Mouse (Mus musculus) adrenal gland, adult 18-20 months (tissue): ENCODE data around the gene Mllt1. TPM values are rescaled to one million over a fixed set of nuclear protein-coding genes. Genes with fewer than 3 reads are reported as not detected.
A peak's percentile ranks its signal among the peaks of the same experiment; 100 is the strongest.

Experiments used
- DNase-seq, 2 experiments: peaks; one replicate each; pipeline ENCODE4 v3.0.0; 2021 to 2022; ENCODE audit warnings: low spot score in 2 of 2
- total RNA-seq, 2 experiments: library from RNA; stranded (reverse); gene quantifications; 1 replicate in 1 of 2; 2 replicates in 1 of 2; pipeline ENCODE4 v1.2.3; 2021

Gene Mllt1
- total RNA-seq, 2 experiments from 2014 or later, result 31.1 to 32.4 TPM

- DNase-seq, result no peak
Observed at GRCm38 (mm10) chr17:56884809-56885208, 50.4 kb downstream of the Mllt1 start.

- no peak for DNase-seq
Observed at GRCm38 (mm10) chr17:56884331-56884730, 50.9 kb downstream of the Mllt1 start.

GRCm38 (mm10) chr17:56883612-56884011 lies 51.6 kb downstream of the Mllt1 start:
- peak in 1 of 2 experiments; percentile 26 for DNase-seq

- DNase-seq, result no peak
Observed at GRCm38 (mm10) chr17:56877426-56877825, 57.8 kb downstream of the Mllt1 start.

- DNase-seq, result no peak
Observed at GRCm38 (mm10) chr17:56876981-56877380, 58.2 kb downstream of the Mllt1 start.

GRCm38 (mm10) chr17:56876465-56876864 lies 58.8 kb downstream of the Mllt1 start:
- no peak for DNase-seq

GRCm38 (mm10) chr17:56874936-56875651 lies 60.1 kb downstream of the Mllt1 start, which contains the start of gene 1700061G19Rik:
Gene 1700061G19Rik, plus strand, starts transcription at chr17:56875477.
- no peak for DNase-seq

- DNase-seq, result no peak
Observed at GRCm38 (mm10) chr17:56874237-56874636, 61.0 kb downstream of the Mllt1 start, which contains the start of gene Acsbg2. Gene Acsbg2, minus strand, starts transcription at chr17:56874447.

- no peak for DNase-seq
Observed at GRCm38 (mm10) chr17:56872512-56872911, 62.7 kb downstream of the Mllt1 start.

GRCm38 (mm10) chr17:56871767-56872166 lies 63.4 kb downstream of the Mllt1 start:
- no peak for DNase-seq

- no peak for DNase-seq
Observed at GRCm38 (mm10) chr17:56870287-56870953, 64.8 kb downstream of the Mllt1 start.

- DNase-seq, result no peak
Observed at GRCm38 (mm10) chr17:56869481-56869977, 65.7 kb downstream of the Mllt1 start.

GRCm38 (mm10) chr17:56866071-56866470 lies 69.1 kb downstream of the Mllt1 start:
- DNase-seq, result no peak

GRCm38 (mm10) chr17:56861197-56861596 lies 74.0 kb downstream of the Mllt1 start:
- no peak for DNase-seq

GRCm38 (mm10) chr17:56858922-56859321 lies 76.3 kb downstream of the Mllt1 start:
- DNase-seq, result no peak

GRCm38 (mm10) chr17:56858216-56858615 lies 77.0 kb downstream of the Mllt1 start:
- peak; percentile 73 to 74 for DNase-seq

- DNase-seq, result no peak
Observed at GRCm38 (mm10) chr17:56855421-56855820, 79.8 kb downstream of the Mllt1 start.

- no peak for DNase-seq
Observed at GRCm38 (mm10) chr17:56851167-56851566, 84.0 kb downstream of the Mllt1 start.

- DNase-seq, result no peak
Observed at GRCm38 (mm10) chr17:56849710-56850109, 85.5 kb downstream of the Mllt1 start.

GRCm38 (mm10) chr17:56848785-56849184 lies 86.4 kb downstream of the Mllt1 start:
- DNase-seq, result no peak

GRCm38 (mm10) chr17:56843678-56844077 lies 91.5 kb downstream of the Mllt1 start:
- DNase-seq, result no peak
